Mouse (Mus musculus): ENCODE measurements around the gene Vdr. TPM values are rescaled to one million over a fixed set of nuclear protein-coding genes. Genes with fewer than 3 reads are reported as not detected.

Gene Vdr
- total RNA-seq, 2 experiments from 2014 or later = 0.84 TPM; not detected in 1

GRCm38 (mm10) chr15:97852291-97852690, 58.1 kb downstream of the Vdr start:
- ATAC-seq (replicated peaks; ENCODE audit: low FRiP score, poor library complexity, severe bottlenecking) = no peak

GRCm38 (mm10) chr15:97851011-97851410, 59.4 kb downstream of the Vdr start:
- ATAC-seq (replicated peaks; ENCODE audit: low FRiP score, poor library complexity, severe bottlenecking) = peak; percentile 60

- 0 out of 2 replicates have a peak, but pooled peaks have one; percentile 41 for ATAC-seq (replicated peaks; ENCODE audit: low FRiP score, poor library complexity, severe bottlenecking)
These were observed 60.0 kb downstream of the Vdr start for GRCm38 (mm10) chr15:97850441-97850840.

GRCm38 (mm10) chr15:97849116-97849911, 61.1 kb downstream of the Vdr start:
- ATAC-seq (replicated peaks; ENCODE audit: low FRiP score, poor library complexity, severe bottlenecking) = peak; percentile 80

DNA sequence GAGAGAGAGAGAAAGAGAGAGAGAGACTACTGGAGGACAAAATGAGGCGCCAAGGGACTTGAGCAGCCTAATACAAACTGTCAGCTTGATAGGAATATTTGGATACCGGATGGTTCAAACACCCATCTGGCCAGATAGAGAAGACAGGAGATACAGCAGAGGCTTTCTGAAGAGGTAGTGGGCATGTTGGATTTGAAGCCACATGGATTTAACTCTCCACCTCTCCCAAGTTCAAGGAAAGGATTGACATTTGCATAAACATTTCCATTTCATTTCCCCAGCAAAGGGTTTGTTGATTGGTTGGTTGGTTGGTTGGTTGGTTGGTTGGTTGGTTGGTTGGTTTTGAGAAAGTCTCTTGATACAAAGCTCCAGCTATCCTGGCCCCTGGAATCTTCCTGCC, 62.6 kb downstream of the Vdr start:
- no peak for ATAC-seq (replicated peaks; ENCODE audit: low FRiP score, poor library complexity, severe bottlenecking)

DNA sequence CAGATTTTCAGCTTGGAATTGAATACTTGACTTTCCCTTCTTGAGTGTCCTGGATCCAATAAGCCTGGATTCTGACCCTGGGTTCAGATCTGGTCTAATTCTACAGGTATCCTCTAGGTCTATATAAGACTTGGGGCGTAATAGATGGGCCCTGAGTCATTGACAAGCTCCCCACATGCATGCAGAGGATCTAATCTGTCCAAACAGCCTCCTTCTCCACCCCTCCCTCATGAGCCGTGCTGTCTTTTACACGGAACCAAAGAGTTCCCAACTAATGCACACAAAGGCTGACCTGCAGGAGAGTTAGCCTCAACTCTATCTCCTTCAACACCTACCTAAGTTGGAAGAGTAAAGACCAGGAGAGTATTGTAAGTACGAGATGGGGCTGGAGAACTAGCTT, 63.1 kb downstream of the Vdr start:
- 0 out of 2 replicates have a peak, but pooled peaks have one; percentile 25 for ATAC-seq (replicated peaks; ENCODE audit: low FRiP score, poor library complexity, severe bottlenecking)

DNA sequence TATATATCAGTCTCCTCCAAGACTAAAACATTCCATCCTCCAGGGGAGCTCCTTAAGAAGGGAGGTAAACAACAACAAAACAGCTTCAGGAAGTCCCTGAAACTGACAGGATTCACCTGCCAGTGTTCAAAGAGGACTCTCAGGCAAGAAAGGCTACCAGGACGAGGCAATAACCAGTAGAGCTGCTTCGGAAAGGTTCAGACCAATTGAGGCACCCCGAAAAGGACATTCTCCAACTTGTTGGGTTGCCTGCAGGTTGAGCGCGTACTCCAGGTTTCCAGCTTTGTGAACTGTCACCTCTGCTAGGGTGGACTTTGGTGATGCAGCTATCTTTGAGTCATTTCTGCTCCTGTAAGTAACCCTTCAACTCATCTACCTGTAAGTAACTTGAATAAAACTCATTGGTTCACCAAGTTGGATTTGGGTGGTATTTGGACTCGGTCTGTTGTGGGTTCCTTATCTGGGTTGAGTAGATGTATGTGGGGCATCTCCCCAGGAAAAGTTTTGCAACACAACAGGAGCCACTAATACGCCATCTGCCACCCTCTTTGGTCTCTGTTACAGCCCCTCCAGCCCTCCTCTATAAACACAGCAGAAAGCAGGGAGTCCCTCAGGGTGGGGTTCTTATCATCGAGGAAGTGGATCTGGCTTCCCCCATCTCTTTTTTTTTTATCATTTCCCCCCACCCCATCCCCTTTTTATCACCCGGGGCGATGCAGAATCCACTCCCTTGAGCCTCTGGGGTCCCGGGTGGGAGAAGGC, 64.1 kb downstream of the Vdr start:
- ATAC-seq (replicated peaks; ENCODE audit: low FRiP score, poor library complexity, severe bottlenecking) = no peak

- ATAC-seq (replicated peaks; ENCODE audit: low FRiP score, poor library complexity, severe bottlenecking) = peak; percentile 51
These were observed 66.1 kb downstream of the Vdr start, which contains the start of gene Hdac7 for GRCm38 (mm10) chr15:97844037-97845034. Gene Hdac7 (minus strand): TSS chr15:97844502.

DNA sequence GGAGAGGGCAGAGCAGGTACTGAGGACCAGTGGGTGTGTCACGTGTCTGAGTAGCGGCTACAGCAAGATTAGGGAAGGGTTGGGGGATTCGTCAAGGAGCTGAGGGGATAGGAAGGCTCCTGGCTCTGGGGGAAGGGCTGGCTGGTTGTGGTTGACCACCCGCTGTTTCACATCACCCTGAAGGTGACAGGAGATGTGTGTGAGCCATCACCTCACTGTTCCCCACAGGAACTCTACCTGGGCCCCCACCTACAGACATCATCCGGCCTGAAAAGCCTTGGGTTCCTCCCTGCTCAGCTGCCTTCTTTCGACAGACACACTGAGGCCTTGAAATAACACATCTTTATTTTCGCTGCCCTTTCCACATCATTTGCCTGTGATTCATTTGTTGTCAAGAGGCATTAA, 67.2 kb downstream of the Vdr start:
- ATAC-seq (replicated peaks; ENCODE audit: low FRiP score, poor library complexity, severe bottlenecking) = no peak

DNA sequence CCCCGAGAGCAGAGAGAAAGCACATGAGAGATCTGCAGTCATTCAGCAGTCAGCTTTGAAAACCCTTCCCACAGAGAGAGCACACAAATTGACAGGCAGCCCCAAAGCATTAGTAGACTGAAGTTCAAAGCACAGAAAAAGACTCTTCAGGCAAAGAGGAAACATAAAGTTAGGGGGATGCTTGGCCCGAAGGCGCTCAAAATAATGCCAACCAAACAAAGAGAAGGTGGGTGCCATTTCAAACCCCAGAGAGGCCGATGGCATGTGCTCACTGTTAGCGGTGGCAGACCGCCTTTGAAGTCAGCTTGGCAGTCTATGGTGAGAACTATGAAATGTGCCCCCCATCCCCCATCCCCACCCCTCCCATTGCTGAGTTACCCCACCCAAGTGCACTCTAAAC, 68.4 kb downstream of the Vdr start:
- no peak for ATAC-seq (replicated peaks; ENCODE audit: low FRiP score, poor library complexity, severe bottlenecking)

DNA sequence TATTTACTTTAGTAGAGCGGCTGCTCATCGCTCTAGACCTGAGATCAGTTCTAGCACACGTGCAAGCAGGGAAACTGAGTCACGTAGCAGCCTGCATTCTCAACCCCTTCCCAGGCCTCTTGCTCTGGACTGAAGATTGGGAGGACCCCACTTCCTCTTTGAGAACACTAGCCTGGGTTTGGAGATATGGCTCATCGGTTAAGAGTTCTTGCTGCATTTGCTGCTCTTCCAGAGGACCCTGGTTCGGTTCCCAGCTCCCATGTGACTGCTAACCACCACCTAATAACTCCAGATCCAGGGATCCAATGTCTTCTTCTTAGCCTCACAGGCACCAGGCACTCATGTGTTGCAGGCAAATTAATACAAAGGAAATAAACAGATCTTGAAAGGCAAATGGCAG, 69.0 kb downstream of the Vdr start:
- no peak for ATAC-seq (replicated peaks; ENCODE audit: low FRiP score, poor library complexity, severe bottlenecking)

DNA sequence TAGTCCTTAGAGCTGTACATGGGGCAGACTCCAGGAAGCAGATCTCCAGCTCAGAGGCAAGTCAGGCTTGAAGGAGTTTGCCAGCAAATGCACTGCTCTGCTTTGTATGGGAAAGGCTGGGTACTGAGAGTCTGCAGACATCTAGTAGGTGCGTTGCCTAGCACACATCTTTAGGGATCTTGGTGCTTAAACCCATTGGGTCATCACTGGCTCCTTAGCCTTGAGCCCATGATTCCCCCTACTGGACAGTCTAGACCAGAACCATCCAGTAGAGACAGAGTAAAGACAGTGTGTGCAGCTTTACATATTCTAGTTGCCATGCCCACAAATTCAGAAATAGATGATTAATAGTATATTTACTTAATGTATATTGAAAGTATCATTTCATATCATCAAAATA, 69.6 kb downstream of the Vdr start:
- ATAC-seq (replicated peaks; ENCODE audit: low FRiP score, poor library complexity, severe bottlenecking) = no peak

- ATAC-seq (replicated peaks; ENCODE audit: low FRiP score, poor library complexity, severe bottlenecking) = peak; percentile 82
These were observed 70.4 kb downstream of the Vdr start for GRCm38 (mm10) chr15:97839991-97840455.

DNA sequence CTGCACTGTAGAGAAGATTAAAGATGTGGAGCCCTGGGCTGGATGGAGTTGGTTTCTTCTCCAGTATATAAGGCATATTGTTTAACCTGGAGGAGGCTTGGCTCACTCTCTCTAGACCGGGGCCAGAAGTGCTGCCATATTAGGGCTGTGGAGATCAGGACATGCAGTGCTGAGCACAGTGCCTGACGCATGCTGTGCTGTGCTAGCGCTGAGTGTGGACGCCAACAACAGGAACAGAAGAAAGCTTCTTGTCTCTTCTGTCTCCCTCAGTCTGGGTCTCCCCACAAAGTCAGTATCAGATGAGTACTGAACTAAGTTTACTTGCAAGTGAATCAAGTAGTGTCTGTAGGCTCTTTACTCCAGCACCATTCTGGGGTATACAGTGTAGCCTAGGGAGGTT, 71.0 kb downstream of the Vdr start:
- ATAC-seq (replicated peaks; ENCODE audit: low FRiP score, poor library complexity, severe bottlenecking) = no peak

DNA sequence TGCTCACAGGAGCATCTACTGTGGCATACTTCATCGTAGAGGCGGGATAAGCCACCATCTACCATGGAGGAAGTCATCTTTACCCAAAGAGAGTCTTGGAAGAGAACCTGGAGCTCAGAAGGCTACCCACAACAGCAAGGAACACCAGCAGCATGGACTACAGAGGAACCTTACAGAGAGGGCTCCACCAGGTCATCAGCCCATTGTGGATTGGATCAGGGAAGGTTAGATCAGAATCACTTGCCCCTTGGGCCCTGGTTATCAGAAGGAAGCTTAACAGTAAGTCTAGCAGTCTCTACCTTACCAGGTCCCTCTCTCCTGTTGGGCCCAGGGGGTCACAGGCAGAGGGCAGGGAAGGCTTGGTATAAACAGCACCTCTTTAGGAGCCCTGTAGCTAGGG, 71.4 kb downstream of the Vdr start:
- ATAC-seq (replicated peaks; ENCODE audit: low FRiP score, poor library complexity, severe bottlenecking) = no peak

DNA sequence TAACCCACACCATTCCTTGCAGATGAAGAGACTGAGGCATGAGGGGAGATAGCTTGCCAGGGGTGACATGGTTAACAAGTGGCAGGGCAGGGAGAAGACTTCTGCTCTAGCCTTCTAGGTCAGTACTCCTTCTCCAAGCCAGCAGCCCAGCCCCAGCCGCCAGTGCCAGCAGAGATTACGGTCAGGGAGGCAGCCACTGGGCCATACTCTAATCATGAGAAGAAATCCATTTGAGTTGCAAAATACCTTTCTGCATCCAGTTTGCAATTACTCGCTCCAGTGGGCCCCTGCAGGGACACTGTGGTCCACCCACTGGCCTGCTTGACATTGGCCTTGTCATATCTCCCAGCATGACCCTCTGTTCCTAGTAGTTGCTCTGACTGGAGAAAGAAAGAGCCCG, 72.0 kb downstream of the Vdr start:
- ATAC-seq (replicated peaks; ENCODE audit: low FRiP score, poor library complexity, severe bottlenecking) = no peak

DNA sequence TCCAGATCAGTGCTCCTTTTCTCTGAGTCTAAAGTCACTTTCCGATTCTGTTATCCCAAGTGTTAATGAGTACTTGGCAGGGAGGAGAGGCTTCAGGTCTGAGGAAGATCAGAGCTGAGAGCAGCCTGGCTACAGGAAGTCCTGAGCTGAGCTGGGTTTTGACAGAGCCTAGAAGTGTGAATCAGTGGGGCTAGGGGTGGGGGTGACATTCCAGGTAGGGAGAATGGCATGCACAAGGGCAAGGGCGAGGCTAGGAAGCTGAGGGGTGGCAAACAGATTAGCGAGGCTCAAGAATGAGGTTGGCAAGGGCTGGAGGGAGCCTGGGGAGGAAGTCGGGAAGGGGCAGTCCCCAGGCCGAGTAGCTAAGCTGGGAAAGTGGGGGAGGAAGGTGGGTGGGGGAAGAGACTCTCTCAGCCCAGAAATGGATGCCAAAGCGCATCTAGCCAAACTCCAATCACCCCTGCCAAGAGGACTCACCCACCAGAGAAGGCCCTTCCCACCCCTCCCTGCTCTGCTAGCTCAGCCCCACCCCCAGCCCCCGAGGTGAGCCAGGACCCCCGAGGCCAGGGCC, 72.9 kb downstream of the Vdr start:
- ATAC-seq (replicated peaks; ENCODE audit: low FRiP score, poor library complexity, severe bottlenecking) = no peak

DNA sequence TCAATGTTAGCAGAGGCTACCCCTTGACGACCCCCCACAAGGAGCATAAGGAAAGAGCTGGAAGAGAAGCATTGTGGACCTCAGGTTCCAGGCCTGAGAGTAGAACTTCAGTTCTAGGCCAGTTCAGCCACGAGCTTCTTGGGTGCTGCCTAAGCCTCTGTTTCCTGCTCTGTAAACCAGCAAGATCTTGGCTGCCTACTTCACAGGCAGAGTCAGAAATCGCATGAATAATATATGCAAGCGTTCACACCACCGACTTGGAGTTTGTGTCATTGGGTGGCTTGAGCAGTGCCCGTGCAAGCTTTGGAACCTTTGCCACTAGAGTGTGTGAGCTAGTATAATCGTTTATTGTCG, 73.6 kb downstream of the Vdr start:
- ATAC-seq (replicated peaks; ENCODE audit: low FRiP score, poor library complexity, severe bottlenecking) = no peak

DNA sequence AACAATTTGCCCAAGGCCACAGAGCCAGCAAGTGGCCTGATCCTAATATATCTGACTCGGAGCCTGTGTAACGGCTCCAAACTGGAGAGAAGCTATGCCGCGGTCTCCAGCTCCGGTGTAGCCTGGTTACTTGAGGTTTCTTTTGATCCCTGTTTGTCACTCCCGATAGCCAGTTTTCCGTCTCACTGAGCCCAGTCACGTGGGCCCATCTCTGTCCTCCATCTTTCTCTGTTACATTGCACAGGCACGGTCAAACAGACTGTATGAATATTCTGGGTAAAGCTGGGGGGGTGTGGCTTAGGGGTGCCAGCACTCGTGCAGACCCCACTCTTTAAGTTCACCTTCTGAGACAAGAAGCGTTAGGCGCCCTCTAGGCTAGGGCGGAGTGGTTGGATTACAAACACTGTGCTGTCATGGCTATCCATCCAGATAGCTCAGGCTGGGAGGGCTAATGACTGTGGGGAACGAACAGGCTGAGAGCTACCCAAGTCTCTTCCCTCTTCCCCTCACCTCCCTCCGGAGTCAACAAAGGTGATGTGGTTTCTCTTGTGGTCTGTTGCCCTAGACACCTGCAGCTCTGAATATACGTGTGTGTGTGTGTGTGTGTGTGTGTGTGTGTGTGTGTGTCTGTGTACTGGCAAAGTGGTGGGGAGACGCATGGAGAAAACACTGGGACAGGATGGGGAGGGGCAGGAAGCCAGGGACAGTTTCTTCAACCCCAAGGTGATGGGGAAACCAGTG, 74.1 kb downstream of the Vdr start:
- ATAC-seq (replicated peaks; ENCODE audit: low FRiP score, poor library complexity, severe bottlenecking) = no peak
